Mouse (Mus musculus): ENCODE results near the gene Dlg2.

DNA sequence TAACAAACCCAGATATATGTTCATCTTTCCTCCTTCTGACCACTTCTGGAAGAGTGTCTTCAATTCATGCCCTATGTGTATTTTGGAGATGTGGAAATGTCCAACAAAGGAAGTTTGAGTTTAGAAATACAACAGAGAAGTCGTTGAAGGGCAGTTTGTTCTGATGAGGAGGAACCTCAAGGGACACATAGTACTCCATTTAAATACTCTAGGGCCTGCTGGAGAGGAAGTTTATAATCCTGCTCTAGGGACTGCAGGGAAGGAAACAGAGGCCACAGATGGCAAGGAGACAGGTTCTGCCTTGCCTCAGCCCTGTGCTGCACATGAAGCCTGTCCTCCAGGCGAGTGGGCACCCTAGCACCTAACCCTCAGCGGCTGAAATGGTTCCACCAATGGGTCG lies 1965.6 kb downstream of the Dlg2 start:
- TF ChIP-seq CTCF (IDR thresholded peaks at IDR 0.05; ENCODE audit: control insufficient read depth, insufficient read depth, insufficient read length) (no peak), CEBPB (IDR thresholded peaks at IDR 0.05; ENCODE audit: low read depth) (no peak), MAX (IDR thresholded peaks at IDR 0.05) (no peak), MYOG (IDR thresholded peaks at IDR 0.05; ENCODE audit: control insufficient read depth, extremely low read depth, insufficient read length) (no peak)

Data from C2C12 (cell line).